Mouse (Mus musculus): ENCODE data around the gene Abcc9. TPM values are rescaled to one million over a fixed set of nuclear protein-coding genes. Genes with fewer than 3 reads are reported as not detected.

Abcc9 gene
- total RNA-seq, 2 experiments from 2014 or later: 110 to 129 TPM

DNA sequence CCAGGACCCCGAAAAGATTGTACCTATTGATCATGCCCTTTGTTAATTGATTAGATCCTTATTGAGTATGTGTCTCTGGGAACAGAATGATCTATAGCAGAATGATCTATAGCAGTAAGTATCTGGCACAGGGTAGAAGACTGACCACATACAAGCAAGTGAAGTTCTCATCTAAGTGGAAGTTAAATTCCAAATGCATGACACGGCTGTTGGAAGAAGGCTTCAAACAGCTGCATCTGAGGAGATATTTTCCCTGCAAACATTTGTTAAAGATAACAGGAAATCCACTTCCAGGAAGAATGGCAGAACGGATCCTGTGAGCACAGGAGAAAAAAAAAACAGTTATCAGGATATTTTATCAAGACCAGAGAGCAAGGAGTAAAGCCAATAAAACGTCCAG, 158.5 kb downstream of the Abcc9 start:
- no peak for DNase-seq

- DNase-seq: no peak
Measured at GRCm38 (mm10) chr6:142542800-142543175, 159.3 kb downstream of the Abcc9 start.

- no peak for DNase-seq
Measured at GRCm38 (mm10) chr6:142542082-142542799, 159.9 kb downstream of the Abcc9 start.

DNA sequence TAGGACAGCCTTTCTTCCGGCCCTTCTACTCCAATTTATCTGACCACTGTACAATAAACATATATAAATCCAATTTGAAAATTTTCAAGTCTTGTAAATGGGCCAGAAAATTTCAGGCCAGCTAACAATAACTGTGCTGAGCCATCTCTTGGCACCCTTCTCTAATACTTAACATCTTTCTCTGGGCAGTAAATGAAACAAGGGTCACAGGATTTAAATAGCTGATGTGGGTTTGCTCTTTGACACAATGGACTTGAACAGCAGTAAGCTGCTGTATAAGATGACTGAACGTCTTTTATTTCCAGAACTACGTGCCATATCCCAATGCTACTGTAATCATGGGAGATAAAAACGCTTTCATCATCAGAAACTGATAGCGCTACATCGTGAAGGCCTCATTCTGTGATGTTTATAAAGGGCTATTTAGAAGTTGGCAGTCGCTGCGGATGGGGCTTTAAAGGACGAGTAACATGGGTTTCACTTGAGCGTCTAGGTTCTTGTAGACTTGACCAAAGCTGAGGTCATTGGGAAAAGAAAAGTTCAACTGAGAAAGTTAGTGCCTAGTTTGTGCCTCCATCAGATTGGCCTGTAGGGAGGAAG, 161.5 kb downstream of the Abcc9 start:
- no peak for DNase-seq

DNA sequence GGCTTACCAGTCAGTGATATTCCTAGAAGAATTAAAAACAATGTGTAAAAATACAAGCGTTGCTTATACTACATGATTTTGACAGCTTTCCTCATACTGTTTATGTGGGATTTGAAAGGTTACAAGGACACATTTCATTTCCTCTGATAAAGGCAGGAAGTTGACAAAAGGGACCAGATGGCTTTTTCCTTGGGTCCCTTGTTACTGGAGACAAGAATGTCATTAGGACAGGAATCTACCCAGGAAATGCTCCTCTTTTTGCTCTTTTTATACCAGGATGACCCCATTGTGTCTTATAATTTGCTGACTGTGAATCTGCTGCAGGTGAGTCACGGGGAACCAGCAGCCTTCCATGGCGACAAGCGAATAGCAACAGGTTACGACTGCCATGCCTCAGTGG, 162.0 kb downstream of the Abcc9 start:
- no peak for DNase-seq

- peak; percentile 21 for DNase-seq
Measured at GRCm38 (mm10) chr6:142538503-142538902, 163.6 kb downstream of the Abcc9 start.

Other genes starting within 250 kb of the Abcc9 start
- not detected for gene Gys2, start 229.2 kb downstream of the Abcc9 start, total RNA-seq (2021)
- 100 to 1,000 TPM; 120 to 334 TPM for gene Ldhb, start 194.4 kb downstream of the Abcc9 start, total RNA-seq (2021)
- gene Kcnj8, start 130.7 kb downstream of the Abcc9 start, total RNA-seq (2021): 1 to 10 TPM; 8.2 to 8.8 TPM
- gene Cmas, start 54.4 kb upstream of the Abcc9 start, total RNA-seq (2021): 10 to 100 TPM; 25.8 to 29.9 TPM
- gene Sult6b2, start 102.2 kb upstream of the Abcc9 start, total RNA-seq (2021): not detected

Data from gastrocnemius, postnatal 25 days (tissue).